In genomic region chr10:81563481-81563880, GRCm38 (mm10) we compare ENCODE assay signal across 9 mouse cellular contexts. TPM values are rescaled to one million over a fixed set of nuclear protein-coding genes. Genes with fewer than 3 reads are reported as not detected.
DNase-seq lines count a peak whose midpoint lies in the region; ATAC-seq lines count a peak whose summit lies in the region.
"Had no signal": no experiment of that assay in that cellular context is flagged by ENCODE, and none has a peak within 500 bp of the region (broad histone marks: within the 10 kb centered on the region; RNA-seq: fewer than 3 reads in every experiment).

No protein-coding gene starts in this region.

- peak overlapping the region; percentile 31; the same call in 1 of the 2 replicates for H3K4me2 ChIP-seq in forebrain, embryonic 11.5 days (ENCODE audit: low read depth, low read length, severe bottlenecking)
- no peak overlapping the region for H3K4me2 ChIP-seq in forebrain, embryonic 16.5 days (ENCODE audit: low read length)
- peak overlapping the region; percentile 55 for H3K4me2 ChIP-seq in intestine, embryonic 16.5 days (ENCODE audit: low read depth, low read length)

- no peak overlapping the region for H3K27ac ChIP-seq in forebrain, embryonic 11.5 days (ENCODE audit: low read depth, low read length)
- H3K27ac ChIP-seq in forebrain, embryonic 16.5 days (ENCODE audit: low read length): no peak overlapping the region
- H3K27ac ChIP-seq in intestine, embryonic 16.5 days (ENCODE audit: low read length): peak overlapping the region; percentile 50

- H3K4me1 ChIP-seq in forebrain, embryonic 11.5 days (replicated peaks; ENCODE audit: control insufficient read depth, insufficient read depth, low read length): peaks cover 26% of the 10 kb centered on the region
- H3K4me1 ChIP-seq in forebrain, embryonic 16.5 days (replicated peaks; ENCODE audit: control insufficient read depth, insufficient read depth, low read length): peaks cover 48% of the 10 kb centered on the region
- peaks cover 56% of the 10 kb centered on the region for H3K4me1 ChIP-seq in intestine, embryonic 16.5 days (ENCODE audit: control insufficient read depth, insufficient read depth, low read length)

- no peak overlapping the region for H3K9ac ChIP-seq in forebrain, embryonic 11.5 days (ENCODE audit: low read length)
- H3K9ac ChIP-seq in forebrain, embryonic 16.5 days (replicated peaks; ENCODE audit: low read depth, low read length): no peak overlapping the region
- H3K9ac ChIP-seq in intestine, embryonic 16.5 days (ENCODE audit: low read depth, low read length): peak overlapping the region; percentile 63

- no peak for DNase-seq in forebrain, embryonic 11.5 days (ENCODE audit: low spot score)
- DNase-seq in ovary, adult 18-20 months (ENCODE audit: low spot score): peak; percentile 72
- no peak for DNase-seq in ovary, postnatal 10 days (ENCODE audit: low spot score)
- peak; percentile 29 for DNase-seq in testis, postnatal 14 days (ENCODE audit: low spot score)
- DNase-seq in cerebellum, postnatal 14 days: no peak
- DNase-seq: layer of hippocampus, postnatal 36 days had no signal

- ATAC-seq in forebrain, embryonic 11.5 days (replicated peaks; ENCODE audit: low FRiP score): no peak
- no peak for ATAC-seq in forebrain, embryonic 16.5 days
- ATAC-seq in intestine, embryonic 16.5 days: no peak
- ATAC-seq in inflammation-experienced regulatory T-cells, adult 6 months: no peak

- H3K4me3 ChIP-seq in forebrain, embryonic 11.5 days (ENCODE audit: low read depth, low read length): no peak overlapping the region
- no peak overlapping the region for H3K4me3 ChIP-seq in forebrain, embryonic 16.5 days (replicated peaks; ENCODE audit: low read length)
- H3K4me3 ChIP-seq in intestine, embryonic 16.5 days (ENCODE audit: low read length): peak overlapping the region; percentile 26

- H3K27me3 ChIP-seq in forebrain, embryonic 11.5 days (ENCODE audit: control insufficient read depth, insufficient read depth, low read length): peaks cover 34% of the 10 kb centered on the region
- H3K27me3 ChIP-seq in forebrain, embryonic 16.5 days (replicated peaks; ENCODE audit: control insufficient read depth, insufficient read depth, low read length): peaks cover 8% of the 10 kb centered on the region
- H3K27me3 ChIP-seq in intestine, embryonic 16.5 days (replicated peaks; ENCODE audit: control insufficient read depth, insufficient read depth, low read length): no peaks in the 10 kb centered on the region

- peaks cover 2% of the 10 kb centered on the region; the same call in 1 of the 2 replicates for H3K36me3 ChIP-seq in forebrain, embryonic 11.5 days (ENCODE audit: control insufficient read depth, insufficient read depth, low read length)
- H3K36me3 ChIP-seq in forebrain, embryonic 16.5 days (ENCODE audit: control insufficient read depth, insufficient read depth): peaks cover 8% of the 10 kb centered on the region
- peaks cover 21% of the 10 kb centered on the region for H3K36me3 ChIP-seq in intestine, embryonic 16.5 days (ENCODE audit: control insufficient read depth, insufficient read depth, low read length)

- H3K9me3 ChIP-seq in forebrain, embryonic 11.5 days (ENCODE audit: control insufficient read depth, low read length): no peaks in the 10 kb centered on the region
- H3K9me3 ChIP-seq in forebrain, embryonic 16.5 days (ENCODE audit: control insufficient read depth, low read length): no peaks in the 10 kb centered on the region
- no peaks in the 10 kb centered on the region for H3K9me3 ChIP-seq in intestine, embryonic 16.5 days (ENCODE audit: control insufficient read depth, low read length)

- 47% methylated on average over 6 of the region's 6 CpGs for WGBS in forebrain, embryonic 11.5 days
- WGBS in forebrain, embryonic 16.5 days: 53% methylated on average over 6 of the region's 6 CpGs
- 36% methylated on average over 6 of the region's 6 CpGs for WGBS in intestine, embryonic 16.5 days

RNA-seq across cellular contexts. Expression of gene Aes, which starts 4.2 kb away (rescaled TPM):
- polyA plus RNA-seq in forebrain, embryonic 11.5 days (2014; fragmentation: Nextera tagmentation; extraction: Ambion mirVana): 324 and 355 TPM in 2 replicates
- polyA plus RNA-seq in forebrain, embryonic 16.5 days (2015; fragmentation: Nextera tagmentation; extraction: Ambion mirVana): 632 and 683 TPM in 2 replicates
- polyA plus RNA-seq in intestine, embryonic 16.5 days (2015; fragmentation: Nextera tagmentation; extraction: Ambion mirVana): 473 and 518 TPM in 2 replicates
- polyA plus RNA-seq in inflammation-experienced regulatory T-cells, adult 6 months (2017; shearing (Covaris generic)): 100 to 1,000 TPM in 2 of 3 experiments, 10 to 100 TPM in 1; 82.5 to 118 (median 109) TPM

RNA-seq across cellular contexts. Expression of gene Tle2, which starts 10.9 kb away (rescaled TPM):
- polyA plus RNA-seq in forebrain, embryonic 11.5 days (2014; fragmentation: Nextera tagmentation; extraction: Ambion mirVana): 7.2 and 8.1 TPM in 2 replicates
- 27.1 and 32.6 TPM in 2 replicates for polyA plus RNA-seq in forebrain, embryonic 16.5 days (2015; fragmentation: Nextera tagmentation; extraction: Ambion mirVana)
- polyA plus RNA-seq in intestine, embryonic 16.5 days (2015; fragmentation: Nextera tagmentation; extraction: Ambion mirVana): 12.6 and 13.6 TPM in 2 replicates
- 1 to 10 TPM in 2 of 3 experiments, not detected in 1; 1.4 TPM for polyA plus RNA-seq in inflammation-experienced regulatory T-cells, adult 6 months (2017; shearing (Covaris generic))

RNA-seq across cellular contexts. Expression of gene Gna11, which starts 18.5 kb away (rescaled TPM):
- polyA plus RNA-seq in forebrain, embryonic 11.5 days (2014; fragmentation: Nextera tagmentation; extraction: Ambion mirVana): 77.1 and 84.5 TPM in 2 replicates
- 106 and 112 TPM in 2 replicates for polyA plus RNA-seq in forebrain, embryonic 16.5 days (2015; fragmentation: Nextera tagmentation; extraction: Ambion mirVana)
- 296 and 339 TPM in 2 replicates for polyA plus RNA-seq in intestine, embryonic 16.5 days (2015; fragmentation: Nextera tagmentation; extraction: Ambion mirVana)
- 10 to 100 TPM; 26.5 to 29.4 (median 28.7) TPM for polyA plus RNA-seq in inflammation-experienced regulatory T-cells, adult 6 months (2017; shearing (Covaris generic))

RNA-seq across cellular contexts. Expression of gene Tle6, which starts 37.4 kb away (rescaled TPM):
- polyA plus RNA-seq in forebrain, embryonic 11.5 days (2014; fragmentation: Nextera tagmentation; extraction: Ambion mirVana): 3.9 and 7.7 TPM in 2 replicates
- polyA plus RNA-seq in forebrain, embryonic 16.5 days (2015; fragmentation: Nextera tagmentation; extraction: Ambion mirVana): 3.5 and 3.7 TPM in 2 replicates
- polyA plus RNA-seq in intestine, embryonic 16.5 days (2015; fragmentation: Nextera tagmentation; extraction: Ambion mirVana): 21.0 and 22.7 TPM in 2 replicates
- polyA plus RNA-seq in inflammation-experienced regulatory T-cells, adult 6 months (2017; shearing (Covaris generic)): 1 to 10 TPM in 2 of 3 experiments, under 1 TPM in 1; 0.99 to 1.9 (median 1.7) TPM

RNA-seq across cellular contexts. Expression of gene Gna15, which starts 39.5 kb away (rescaled TPM):
- polyA plus RNA-seq in forebrain, embryonic 11.5 days (2014; fragmentation: Nextera tagmentation; extraction: Ambion mirVana): 0.45 and 0.68 TPM in 2 replicates
- polyA plus RNA-seq in forebrain, embryonic 16.5 days (2015; fragmentation: Nextera tagmentation; extraction: Ambion mirVana): 0.42 and 0.76 TPM in 2 replicates
- 1.1 and 1.5 TPM in 2 replicates for polyA plus RNA-seq in intestine, embryonic 16.5 days (2015; fragmentation: Nextera tagmentation; extraction: Ambion mirVana)
- polyA plus RNA-seq in inflammation-experienced regulatory T-cells, adult 6 months (2017; shearing (Covaris generic)): 100 to 1,000 TPM in 1 of 3 experiments, 10 to 100 TPM in 2; 23.1 to 102 (median 24.3) TPM

Comparison
In these comparisons a context has a peak if more than half of its experiments do, and no peak if none do; other contexts are left out.
1. DNase-seq: peak in ovary, adult 18-20 months (single experiment) and testis, postnatal 14 days (single experiment); none in forebrain, embryonic 11.5 days (single experiment), ovary, postnatal 10 days (single experiment) and cerebellum, postnatal 14 days (0 of 2).